Mouse (Mus musculus) cerebellum, adult 8-10 months (tissue): Measurements from ENCODE around the gene Bcl2a1d.
"Not testable (repeated sequence)": the region's sequence is repeated elsewhere in the genome, so short reads cannot be mapped to it uniquely, and the experiment has no call there.

ENCODE experiments used
- DNase-seq: peaks from one replicate; pipeline ENCODE4 v3.0.0; 2022

Bcl2a1d gene

DNA sequence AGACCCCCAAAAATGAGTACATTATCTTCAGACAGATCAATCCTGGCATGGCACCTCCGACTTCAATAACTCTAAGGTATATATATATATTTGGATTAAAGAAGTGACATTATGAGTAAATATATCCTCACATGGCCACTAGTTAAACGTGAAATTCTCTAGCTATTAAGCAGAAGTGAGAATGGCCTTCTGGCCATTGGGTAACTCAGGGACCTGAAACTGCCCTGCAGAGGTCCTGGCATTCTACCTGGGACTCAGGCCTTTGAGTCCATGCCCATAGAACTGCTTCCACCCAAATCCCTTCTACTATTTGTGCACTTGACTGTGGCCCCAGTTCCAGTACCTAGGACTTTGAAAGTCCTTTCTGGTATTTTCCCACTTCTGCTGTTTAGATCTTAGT, 40.4 kb downstream of the Bcl2a1d start:
- not testable (repeated sequence) for DNase-seq

DNA sequence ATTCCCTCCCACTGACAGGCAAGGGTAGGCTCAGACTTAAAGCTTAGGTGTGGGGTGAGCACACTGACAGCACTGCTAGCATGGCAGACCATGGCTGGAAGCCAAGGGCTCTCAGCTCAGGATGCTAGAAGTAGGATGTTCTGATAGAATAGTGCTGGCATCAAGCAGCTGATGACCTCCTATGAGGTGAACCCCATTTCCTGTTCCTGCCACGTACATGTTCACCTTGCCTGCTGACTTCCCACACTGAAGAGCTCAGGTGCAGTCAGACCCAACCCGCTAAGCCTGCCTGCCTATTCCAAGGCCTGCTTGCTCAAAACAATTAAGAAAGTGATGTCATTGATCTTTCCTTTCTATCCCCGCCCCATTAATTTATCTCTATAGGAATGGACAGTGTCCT, 42.3 kb downstream of the Bcl2a1d start:
- not testable (repeated sequence) for DNase-seq

DNA sequence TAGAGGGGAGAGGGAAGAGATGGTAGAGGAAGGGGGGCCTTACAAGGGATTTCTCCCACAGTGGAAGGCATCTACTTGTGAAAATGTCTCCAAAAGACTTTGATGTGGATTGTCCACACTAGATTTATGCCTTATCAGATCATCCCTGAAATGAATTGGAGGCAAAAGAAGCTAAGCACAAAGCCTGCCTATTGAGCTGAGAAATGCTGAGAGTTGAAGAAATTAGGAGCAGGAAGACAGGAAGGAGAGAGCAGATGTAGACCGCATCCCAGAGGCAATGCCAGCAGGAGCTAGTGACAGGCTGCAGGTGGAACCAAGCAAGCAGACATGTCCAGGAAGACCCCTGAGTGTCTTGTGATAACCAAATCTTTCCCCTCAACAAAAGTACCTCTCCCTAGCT, 45.0 kb downstream of the Bcl2a1d start:
- DNase-seq = peak; percentile 19
